8 mouse cellular contexts compared by ENCODE assay signal in genomic region chr7:25379551-25380351, GRCm38 (mm10). TPM values are rescaled to one million over a fixed set of nuclear protein-coding genes. Genes with fewer than 3 reads are reported as not detected.
A peak's percentile ranks its signal among the peaks of the same experiment; 100 is the strongest.
DNase-seq lines count a peak whose midpoint lies in the region; ATAC-seq lines count a peak whose summit lies in the region.
"Had no signal": no experiment of that assay in that cellular context is flagged by ENCODE, and none has a peak within 500 bp of the region (broad histone marks: within the 10 kb centered on the region; RNA-seq: fewer than 3 reads in every experiment).

No protein-coding gene starts in this region.

- peak overlapping the region; percentile 55 for H3K9ac ChIP-seq in embryonic facial prominence, embryonic 11.5 days (replicated peaks; ENCODE audit: low read length)
- peak overlapping the region; percentile 60 for H3K9ac ChIP-seq in limb, embryonic 13.5 days
- peak overlapping the region; percentile 66 for H3K9ac ChIP-seq in midbrain, embryonic 13.5 days (replicated peaks)
- H3K9ac ChIP-seq in stomach, embryonic 16.5 days (ENCODE audit: low read length), result peak overlapping the region; percentile 65

- H3K36me3 ChIP-seq in embryonic facial prominence, embryonic 11.5 days (replicated peaks; ENCODE audit: control insufficient read depth, insufficient read depth, low read depth, low read length), result no peaks in the 10 kb centered on the region; the same call in 1 of the 2 replicates
- H3K36me3 ChIP-seq in limb, embryonic 13.5 days, result peaks cover 25% of the 10 kb centered on the region
- H3K36me3 ChIP-seq in midbrain, embryonic 13.5 days, result peaks cover 40% of the 10 kb centered on the region
- peaks cover 11% of the 10 kb centered on the region; the same call in 1 of the 2 replicates for H3K36me3 ChIP-seq in stomach, embryonic 16.5 days (ENCODE audit: control insufficient read depth, insufficient read depth, low read length)

- no peaks in the 10 kb centered on the region for H3K27me3 ChIP-seq in embryonic facial prominence, embryonic 11.5 days (ENCODE audit: control insufficient read depth, insufficient read depth, low read length)
- peaks cover 2% of the 10 kb centered on the region; the same call in 1 of the 2 replicates for H3K27me3 ChIP-seq in limb, embryonic 13.5 days
- H3K27me3 ChIP-seq in midbrain, embryonic 13.5 days, result peaks cover 17% of the 10 kb centered on the region
- no peaks in the 10 kb centered on the region for H3K27me3 ChIP-seq in stomach, embryonic 16.5 days (ENCODE audit: control insufficient read depth, insufficient read depth, low read length)

- H3K27ac ChIP-seq in embryonic facial prominence, embryonic 11.5 days (replicated peaks; ENCODE audit: low read depth, low read length), result no peak overlapping the region
- H3K27ac ChIP-seq in limb, embryonic 13.5 days, result peak overlapping the region; percentile 58; the same call in 1 of the 2 replicates
- no peak overlapping the region for H3K27ac ChIP-seq in midbrain, embryonic 13.5 days
- peak overlapping the region; percentile 4 for H3K27ac ChIP-seq in stomach, embryonic 16.5 days (ENCODE audit: low read length)

- H3K4me3 ChIP-seq in embryonic facial prominence, embryonic 11.5 days (ENCODE audit: low read depth, low read length), result peak overlapping the region; percentile 38
- H3K4me3 ChIP-seq in limb, embryonic 13.5 days, result peak overlapping the region; percentile 45
- H3K4me3 ChIP-seq in midbrain, embryonic 13.5 days (replicated peaks), result peak overlapping the region; percentile 34
- peak overlapping the region; percentile 40 for H3K4me3 ChIP-seq in stomach, embryonic 16.5 days (replicated peaks; ENCODE audit: low read length)

- H3K4me2 ChIP-seq in embryonic facial prominence, embryonic 11.5 days (ENCODE audit: low read depth, low read length), result peak overlapping the region; percentile 84
- peak overlapping the region; percentile 80 for H3K4me2 ChIP-seq in limb, embryonic 13.5 days (replicated peaks)
- peak overlapping the region; percentile 65 for H3K4me2 ChIP-seq in midbrain, embryonic 13.5 days (replicated peaks)
- H3K4me2 ChIP-seq in stomach, embryonic 16.5 days (ENCODE audit: low read depth, low read length), result peak overlapping the region; percentile 85

- no peaks in the 10 kb centered on the region for H3K4me1 ChIP-seq in embryonic facial prominence, embryonic 11.5 days (ENCODE audit: control insufficient read depth, insufficient read depth, low read length)
- H3K4me1 ChIP-seq in limb, embryonic 13.5 days, result peaks cover 32% of the 10 kb centered on the region
- H3K4me1 ChIP-seq in midbrain, embryonic 13.5 days (replicated peaks), result peaks cover 20% of the 10 kb centered on the region
- H3K4me1 ChIP-seq in stomach, embryonic 16.5 days (ENCODE audit: control insufficient read depth, insufficient read depth, low read length), result peaks cover 9% of the 10 kb centered on the region; the same call in 1 of the 2 replicates

- peak; percentile 29 for DNase-seq in MN1 (ENCODE audit: low spot score)
- peak; percentile 84 for DNase-seq in embryonic facial prominence, embryonic 11.5 days (ENCODE audit: low spot score)
- DNase-seq in heart, postnatal 4 days, result peak; percentile 74

- peak; percentile 97 for ATAC-seq in CD4-positive, CD25-positive, alpha-beta regulatory T cell, adult 4 months
- ATAC-seq in embryonic facial prominence, embryonic 11.5 days (replicated peaks; ENCODE audit: insufficient number of reproducible peaks, low FRiP score, low TSS enrichment, low read depth), result peak; percentile 66
- peak; percentile 77 for ATAC-seq in limb, embryonic 13.5 days (ENCODE audit: low FRiP score, low read depth)
- peak; percentile 66 for ATAC-seq in midbrain, embryonic 13.5 days
- ATAC-seq in stomach, embryonic 16.5 days (ENCODE audit: insufficient read depth, low FRiP score), result peak; percentile 62; the same call in 1 of the 2 replicates

- WGBS in embryonic facial prominence, embryonic 11.5 days, result under 1% methylated on average over 42 of the region's 42 CpGs
- under 1% methylated on average over 41 of the region's 42 CpGs for WGBS in limb, embryonic 13.5 days
- 1% methylated on average over 42 of the region's 42 CpGs for WGBS in midbrain, embryonic 13.5 days
- 2% methylated on average over 40 of the region's 42 CpGs for WGBS in stomach, embryonic 16.5 days

- H3K9me3 ChIP-seq in embryonic facial prominence, embryonic 11.5 days (replicated peaks; ENCODE audit: control insufficient read depth, low read length), result no peaks in the 10 kb centered on the region
- H3K9me3 ChIP-seq in limb, embryonic 13.5 days, result no peaks in the 10 kb centered on the region
- H3K9me3 ChIP-seq in midbrain, embryonic 13.5 days, result no peaks in the 10 kb centered on the region
- H3K9me3 ChIP-seq in stomach, embryonic 16.5 days (replicated peaks; ENCODE audit: control insufficient read depth, low read length), result no peaks in the 10 kb centered on the region

RNA-seq across cellular contexts. Expression of gene Cnfn, which starts 10.2 kb away (rescaled TPM):
- polyA plus RNA-seq in CD4-positive, CD25-positive, alpha-beta regulatory T cell, adult 4 months (2017; shearing (Covaris generic)), result not detected
- polyA plus RNA-seq in embryonic facial prominence, embryonic 11.5 days (2014; fragmentation: Nextera tagmentation; extraction: Ambion mirVana), result 0.60 TPM in 1 of 2 replicates, not detected in the other
- not detected for total RNA-seq in heart, postnatal 4 days (2021)
- 0.92 TPM in 1 of 2 replicates, not detected in the other for polyA plus RNA-seq in limb, embryonic 13.5 days (2015; fragmentation: Nextera tagmentation; extraction: Ambion mirVana)
- 0.32 TPM in 1 of 2 replicates, not detected in the other for polyA plus RNA-seq in midbrain, embryonic 13.5 days (2015; fragmentation: Nextera tagmentation; extraction: Ambion mirVana)
- polyA plus RNA-seq in stomach, embryonic 16.5 days (2015; fragmentation: Nextera tagmentation; extraction: Ambion mirVana), result 1,223 and 2,187 TPM in 2 replicates
- total RNA-seq: layer of hippocampus, adult 18-20 months had no signal

RNA-seq across cellular contexts. Expression of gene Lipe, which starts 18.8 kb away (rescaled TPM):
- polyA plus RNA-seq in CD4-positive, CD25-positive, alpha-beta regulatory T cell, adult 4 months (2017; shearing (Covaris generic)), result 10 to 100 TPM; 14.2 to 24.4 TPM
- polyA plus RNA-seq in embryonic facial prominence, embryonic 11.5 days (2014; fragmentation: Nextera tagmentation; extraction: Ambion mirVana), result 2.9 and 3.6 TPM in 2 replicates
- total RNA-seq in heart, postnatal 4 days (2021), result 10 to 100 TPM; 20.8 to 22.6 TPM
- 11.5 and 11.8 TPM in 2 replicates for polyA plus RNA-seq in limb, embryonic 13.5 days (2015; fragmentation: Nextera tagmentation; extraction: Ambion mirVana)
- polyA plus RNA-seq in midbrain, embryonic 13.5 days (2015; fragmentation: Nextera tagmentation; extraction: Ambion mirVana), result 8.4 and 9.9 TPM in 2 replicates
- polyA plus RNA-seq in stomach, embryonic 16.5 days (2015; fragmentation: Nextera tagmentation; extraction: Ambion mirVana), result 10.6 and 10.9 TPM in 2 replicates

RNA-seq across cellular contexts. Expression of gene Cxcl17, which starts 32.9 kb away (rescaled TPM):
- polyA plus RNA-seq in CD4-positive, CD25-positive, alpha-beta regulatory T cell, adult 4 months (2017; shearing (Covaris generic)), result not detected
- not detected in 2 replicates for polyA plus RNA-seq in embryonic facial prominence, embryonic 11.5 days (2014; fragmentation: Nextera tagmentation; extraction: Ambion mirVana)
- not detected for total RNA-seq in heart, postnatal 4 days (2021)
- 0.61 and 0.73 TPM in 2 replicates for polyA plus RNA-seq in limb, embryonic 13.5 days (2015; fragmentation: Nextera tagmentation; extraction: Ambion mirVana)
- polyA plus RNA-seq in midbrain, embryonic 13.5 days (2015; fragmentation: Nextera tagmentation; extraction: Ambion mirVana), result 0.51 and 0.73 TPM in 2 replicates
- polyA plus RNA-seq in stomach, embryonic 16.5 days (2015; fragmentation: Nextera tagmentation; extraction: Ambion mirVana), result 0.61 and 0.64 TPM in 2 replicates
- total RNA-seq: layer of hippocampus, adult 18-20 months had no signal

Comparison
In these comparisons a context has a peak if more than half of its experiments do, and no peak if none do; other contexts are left out.
1. DNase-seq: peak in every context shown above with its lines; median percentile 84 in embryonic facial prominence, embryonic 11.5 days; 74 in heart, postnatal 4 days; 29 in MN1.
2. H3K27ac ChIP-seq: peak in limb, embryonic 13.5 days (single experiment) and stomach, embryonic 16.5 days (single experiment); none in embryonic facial prominence, embryonic 11.5 days (single experiment) and midbrain, embryonic 13.5 days (single experiment).
3. RNA of gene Cnfn, which starts 10.2 kb away (polyA plus RNA-seq): 1,223 to 2,187 TPM in stomach, embryonic 16.5 days; 0.92 TPM in limb, embryonic 13.5 days, 0.60 TPM in embryonic facial prominence, embryonic 11.5 days, 0.32 TPM in midbrain, embryonic 13.5 days and not detected in CD4-positive, CD25-positive, alpha-beta regulatory T cell, adult 4 months; every median in the first group is over 100 times any median in the second.
4. Peak in every context shown above with its lines, with median percentiles within 50 percentile points of each other: ATAC-seq, H3K4me2 ChIP-seq, H3K4me3 ChIP-seq and H3K9ac ChIP-seq.